Mouse (Mus musculus): ENCODE results near the gene Rgcc. TPM values are rescaled to one million over a fixed set of nuclear protein-coding genes. Genes with fewer than 3 reads are reported as not detected.

Gene Rgcc
- polyA plus RNA-seq, 1 experiment from 2014 or later = 645 TPM

- ATAC-seq = peak; percentile 17; the same call in 1 of the 2 replicates
Observed at GRCm38 (mm10) chr14:79287251-79287863, 14.1 kb downstream of the Rgcc start.

DNA sequence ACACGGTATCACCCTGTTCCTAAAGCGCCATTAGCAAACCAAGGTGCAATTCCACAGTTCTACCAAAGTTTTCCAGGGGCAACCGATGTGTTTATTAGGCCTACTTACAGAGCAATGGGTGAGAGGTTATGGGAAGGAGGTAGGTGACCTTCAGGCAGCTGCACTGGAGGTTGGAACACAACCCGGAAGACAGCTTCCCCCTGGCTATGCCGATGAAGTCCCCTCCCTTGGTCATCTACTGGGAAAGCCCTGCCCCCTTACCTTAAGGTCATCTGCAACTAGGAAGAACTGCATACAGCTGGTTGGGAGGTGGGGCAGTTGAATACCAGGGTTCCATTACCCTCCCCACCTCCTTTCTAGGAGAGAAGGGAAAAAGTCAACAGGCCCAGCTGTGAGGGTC is 15.9 kb downstream of the Rgcc start:
- ATAC-seq (no peak), DNase-seq (ENCODE audit: low spot score) (no peak)
- H3K27ac ChIP-seq (ENCODE audit: low read length) = no peak overlapping the region
- no peak overlapping the region for H3K4me3 ChIP-seq (ENCODE audit: low read depth, low read length)
- H3K4me1 ChIP-seq (ENCODE audit: insufficient read depth, low read depth, low read length) = no peaks in the 10 kb centered on the region
- no peaks in the 10 kb centered on the region for H3K27me3 ChIP-seq (replicated peaks; ENCODE audit: insufficient read depth, low read length)
- peaks cover 1% of the 10 kb centered on the region; the same call in 1 of the 2 replicates for H3K36me3 ChIP-seq (ENCODE audit: insufficient read depth, low read length)
- no peak for TF ChIP-seq EP300 (IDR thresholded peaks at IDR 0.05)
- no peak for TF ChIP-seq CTCF (IDR thresholded peaks at IDR 0.05)
- WGBS = 95% methylated on average over 5 of the region's 5 CpGs
- H3K9me3 ChIP-seq (ENCODE audit: low read length) = no peaks in the 10 kb centered on the region
- no peak overlapping the region for H3K4me2 ChIP-seq (replicated peaks; ENCODE audit: low read depth, low read length)
- no peak overlapping the region for H3K9ac ChIP-seq (replicated peaks; ENCODE audit: low read depth)

More at GRCm38 (mm10) chr14:79287251-79287863, 14.1 kb downstream of the Rgcc start:
- H3K36me3 ChIP-seq (ENCODE audit: insufficient read depth, low read length) = peaks cover 10% of the 10 kb centered on the region; the same call in 1 of the 2 replicates
- H3K9me3 ChIP-seq (ENCODE audit: low read length) = no peaks in the 10 kb centered on the region
- TF ChIP-seq EP300 (IDR thresholded peaks at IDR 0.05) (no peak), CTCF (IDR thresholded peaks at IDR 0.05) (no peak)
- H3K27ac ChIP-seq (ENCODE audit: low read length) = 0 out of 2 replicates have a peak overlapping the region, but pooled peaks have one; percentile 20
- H3K4me2 ChIP-seq (replicated peaks; ENCODE audit: low read depth, low read length) = no peak overlapping the region
- H3K4me3 ChIP-seq (ENCODE audit: low read depth, low read length) = no peak overlapping the region
- no peaks in the 10 kb centered on the region for H3K4me1 ChIP-seq (ENCODE audit: insufficient read depth, low read depth, low read length)
- 72% methylated on average over 7 of the region's 7 CpGs for WGBS
- H3K9ac ChIP-seq (replicated peaks; ENCODE audit: low read depth) = no peak overlapping the region
- no peaks in the 10 kb centered on the region for H3K27me3 ChIP-seq (replicated peaks; ENCODE audit: insufficient read depth, low read length)
- DNase-seq (ENCODE audit: low spot score) = no peak

GRCm38 (mm10) chr14:79284616-79285015 is 16.8 kb downstream of the Rgcc start:
- H3K27ac ChIP-seq (ENCODE audit: low read length) = no peak overlapping the region
- no peak for ATAC-seq
- H3K4me3 ChIP-seq (ENCODE audit: low read depth, low read length) = no peak overlapping the region
- no peak for DNase-seq (ENCODE audit: low spot score)
- 88% methylated on average over 4 of the region's 4 CpGs for WGBS
- no peaks in the 10 kb centered on the region for H3K27me3 ChIP-seq (replicated peaks; ENCODE audit: insufficient read depth, low read length)
- TF ChIP-seq CTCF (IDR thresholded peaks at IDR 0.05) = no peak
- TF ChIP-seq EP300 (IDR thresholded peaks at IDR 0.05) = no peak
- H3K9ac ChIP-seq (replicated peaks; ENCODE audit: low read depth) = no peak overlapping the region
- no peak overlapping the region for H3K4me2 ChIP-seq (replicated peaks; ENCODE audit: low read depth, low read length)
- H3K4me1 ChIP-seq (ENCODE audit: insufficient read depth, low read depth, low read length) = no peaks in the 10 kb centered on the region
- H3K9me3 ChIP-seq (ENCODE audit: low read length) = no peaks in the 10 kb centered on the region
- no peaks in the 10 kb centered on the region; the same call in 1 of the 2 replicates for H3K36me3 ChIP-seq (ENCODE audit: insufficient read depth, low read length)

GRCm38 (mm10) chr14:79283952-79284351 is 17.5 kb downstream of the Rgcc start:
- TF ChIP-seq CTCF (IDR thresholded peaks at IDR 0.05) (no peak), EP300 (IDR thresholded peaks at IDR 0.05) (no peak)
- WGBS = 89% methylated on average over 7 of the region's 7 CpGs

DNA sequence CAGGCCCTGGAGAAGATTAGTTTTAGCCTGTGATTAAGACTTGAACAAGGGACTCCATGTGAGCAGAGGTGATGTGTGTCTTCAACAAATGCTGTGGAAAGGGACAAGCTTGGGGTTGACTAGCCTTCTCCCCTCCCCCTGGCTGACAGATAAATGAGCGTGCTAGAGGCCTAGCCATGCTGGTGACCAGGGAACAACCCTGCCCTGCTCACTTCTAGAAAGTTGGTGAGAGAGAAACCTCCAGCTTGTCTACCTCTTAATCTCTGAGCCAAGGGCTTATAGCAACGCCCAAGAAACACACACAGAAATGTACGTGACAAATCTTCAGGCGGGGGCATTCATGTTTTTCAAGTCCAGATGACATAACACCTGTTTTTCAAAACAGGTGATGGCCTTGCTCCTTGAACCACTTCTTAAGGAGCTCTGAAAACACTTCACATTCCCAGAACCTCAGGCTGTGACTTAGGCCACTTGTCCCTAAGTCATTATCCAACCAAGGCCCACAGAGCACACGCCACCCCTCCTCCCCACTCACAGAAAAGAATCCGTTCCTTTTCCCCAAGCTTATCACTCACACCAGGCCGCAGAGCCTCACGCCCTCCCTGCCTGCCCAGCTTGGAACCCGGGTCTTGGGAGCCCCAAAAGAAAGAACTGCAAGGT is 19.4 kb downstream of the Rgcc start:
- Histone ChIP-seq H3K36me3 (ENCODE audit: insufficient read depth, low read length) (no peaks in the 10 kb centered on the region), H3K4me2 (replicated peaks; ENCODE audit: low read depth, low read length) (no peak overlapping the region), H3K9me3 (ENCODE audit: low read length) (no peaks in the 10 kb centered on the region), H3K4me1 (ENCODE audit: insufficient read depth, low read depth, low read length) (no peaks in the 10 kb centered on the region), H3K9ac (replicated peaks; ENCODE audit: low read depth) (no peak overlapping the region), H3K27ac (ENCODE audit: low read length) (peak overlapping the region; percentile 85), H3K27me3 (replicated peaks; ENCODE audit: insufficient read depth, low read length) (no peaks in the 10 kb centered on the region), H3K4me3 (ENCODE audit: low read depth, low read length) (no peak overlapping the region)
- DNase-seq (ENCODE audit: low spot score) (peak; percentile 94), ATAC-seq (peak; percentile 95)
- TF ChIP-seq EP300 (IDR thresholded peaks at IDR 0.05) (peak; percentile 100), CTCF (IDR thresholded peaks at IDR 0.05) (no peak)
- 50% methylated on average over 9 of the region's 9 CpGs for WGBS

More at GRCm38 (mm10) chr14:79283952-79284351, 17.5 kb downstream of the Rgcc start:
- no peak overlapping the region for H3K4me2 ChIP-seq (replicated peaks; ENCODE audit: low read depth, low read length)
- DNase-seq (ENCODE audit: low spot score) (no peak), ATAC-seq (no peak)
- no peaks in the 10 kb centered on the region for H3K4me1 ChIP-seq (ENCODE audit: insufficient read depth, low read depth, low read length)
- no peaks in the 10 kb centered on the region for H3K27me3 ChIP-seq (replicated peaks; ENCODE audit: insufficient read depth, low read length)
- H3K9me3 ChIP-seq (ENCODE audit: low read length) = no peaks in the 10 kb centered on the region
- no peak overlapping the region for H3K9ac ChIP-seq (replicated peaks; ENCODE audit: low read depth)
- H3K36me3 ChIP-seq (ENCODE audit: insufficient read depth, low read length) = no peaks in the 10 kb centered on the region
- H3K4me3 ChIP-seq (ENCODE audit: low read depth, low read length) = no peak overlapping the region
- no peak overlapping the region for H3K27ac ChIP-seq (ENCODE audit: low read length)

- Histone ChIP-seq H3K4me1 (ENCODE audit: insufficient read depth, low read depth, low read length) (peaks cover 4% of the 10 kb centered on the region; the same call in 1 of the 2 replicates), H3K4me2 (replicated peaks; ENCODE audit: low read depth, low read length) (no peak overlapping the region), H3K27me3 (replicated peaks; ENCODE audit: insufficient read depth, low read length) (no peaks in the 10 kb centered on the region), H3K36me3 (ENCODE audit: insufficient read depth, low read length) (no peaks in the 10 kb centered on the region), H3K27ac (ENCODE audit: low read length) (no peak overlapping the region; the same call in 1 of the 2 replicates), H3K9me3 (ENCODE audit: low read length) (no peaks in the 10 kb centered on the region), H3K4me3 (ENCODE audit: low read depth, low read length) (no peak overlapping the region), H3K9ac (replicated peaks; ENCODE audit: low read depth) (no peak overlapping the region)
- ATAC-seq (no peak), DNase-seq (ENCODE audit: low spot score) (no peak)
- TF ChIP-seq CTCF (IDR thresholded peaks at IDR 0.05) = no peak
- TF ChIP-seq EP300 (IDR thresholded peaks at IDR 0.05) = no peak
- 79% methylated on average over 9 of the region's 9 CpGs for WGBS
Observed at GRCm38 (mm10) chr14:79280456-79280855, 21.0 kb downstream of the Rgcc start.

Data from lung, postnatal 0 days (tissue).